Mouse (Mus musculus): ENCODE data around the gene Acbd5.

DNA sequence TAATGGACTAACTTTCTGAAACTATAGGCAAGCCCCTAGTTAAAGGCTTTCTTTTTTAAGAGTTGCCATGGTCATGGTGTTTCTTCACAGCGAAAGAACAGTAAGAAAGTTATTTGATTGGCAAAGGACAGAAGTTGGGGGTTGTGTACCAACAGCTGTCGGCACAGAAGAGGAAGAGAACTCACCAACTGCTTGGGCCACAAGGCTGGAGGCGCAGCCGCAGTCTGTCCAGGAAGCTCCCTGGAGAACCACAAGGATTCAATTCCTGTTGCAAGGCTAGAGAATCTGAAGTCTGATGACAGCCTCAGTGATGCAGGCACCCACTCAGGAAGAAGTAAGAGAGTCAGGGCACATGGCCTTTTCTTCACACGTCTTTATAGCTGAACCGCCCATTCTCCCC is 15.4 kb upstream of the Acbd5 start:
- TF ChIP-seq GATA1 (IDR thresholded peaks at IDR 0.05; ENCODE audit: low read length) (no peak), TAL1 (IDR thresholded peaks at IDR 0.05; ENCODE audit: low read length) (no peak)
